Mouse (Mus musculus) retina, postnatal 1 day (tissue): ENCODE results near the gene Cadps2.

Source experiments
- DNase-seq: peaks from one replicate; pipeline ENCODE4 v3.0.0-alpha.2; 2012

Cadps2 gene

DNA sequence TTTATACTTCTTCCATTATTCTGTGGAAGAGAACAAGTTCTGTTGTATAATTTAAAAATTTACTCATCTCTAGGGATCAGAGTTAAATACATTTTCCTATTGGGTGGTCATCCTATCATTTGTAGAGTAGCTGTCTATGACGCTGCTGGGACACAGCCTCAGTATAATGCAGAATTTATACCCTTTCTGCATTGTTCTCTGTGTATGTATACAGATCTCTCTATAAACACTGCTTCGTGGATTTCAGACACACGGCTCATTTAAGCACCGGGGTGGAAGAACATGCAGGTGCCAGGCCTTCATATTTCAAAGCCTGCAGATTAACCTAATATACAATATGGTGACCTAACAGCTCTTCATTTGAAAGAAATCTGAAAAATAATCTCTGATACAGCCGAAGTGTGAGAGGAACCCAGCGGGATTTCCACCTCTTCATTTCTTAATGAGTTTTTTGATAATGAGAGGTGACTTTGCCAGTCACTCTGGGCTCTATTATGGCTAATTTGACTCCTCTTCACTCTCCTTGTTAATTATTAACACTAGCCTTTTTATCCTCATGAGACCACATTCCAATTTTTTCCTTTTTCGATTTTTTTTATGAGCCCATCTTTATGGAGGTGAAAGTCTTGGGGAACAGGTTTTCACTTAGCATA is 501.7 kb downstream of the Cadps2 start:
- DNase-seq = no peak

DNA sequence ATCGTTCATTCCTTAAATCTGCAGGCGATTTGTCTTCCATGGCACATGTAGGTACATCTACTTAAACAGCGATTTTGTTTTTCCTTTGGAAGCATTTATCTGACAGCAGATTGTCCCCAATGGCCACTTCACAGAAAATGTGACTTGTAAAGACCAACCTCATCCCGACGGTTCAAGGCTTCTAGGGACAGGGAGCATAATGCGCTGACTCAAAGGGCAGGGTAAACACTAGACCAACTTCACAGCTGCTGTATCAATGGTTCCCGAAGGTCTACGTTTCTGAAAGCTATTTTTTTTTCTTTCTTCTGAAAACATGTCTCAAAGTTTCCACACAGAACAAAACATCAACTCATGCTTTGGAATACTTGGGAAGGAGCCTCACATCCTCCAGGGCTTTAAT is 524.3 kb downstream of the Cadps2 start:
- no peak for DNase-seq

DNA sequence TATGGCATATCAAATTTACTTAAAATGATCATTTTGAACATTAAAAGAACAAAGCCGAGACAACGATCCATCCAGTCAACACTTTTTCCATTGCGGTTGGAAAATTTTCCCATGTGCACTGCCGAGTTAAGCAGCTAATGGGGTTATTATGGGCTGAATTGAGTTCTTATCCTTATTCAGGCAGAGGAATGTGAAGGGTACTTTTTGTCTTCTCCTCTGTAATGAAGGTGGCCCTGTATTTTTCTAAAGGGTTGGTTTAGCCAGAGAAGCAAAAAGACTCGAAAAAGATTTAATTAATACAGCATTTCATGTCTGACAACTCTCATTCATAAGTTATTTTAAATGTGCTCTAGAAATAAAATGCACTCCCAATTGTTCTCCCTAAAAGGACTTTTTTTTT is 524.9 kb downstream of the Cadps2 start:
- DNase-seq = no peak

- no peak for DNase-seq
These were observed 533.2 kb downstream of the Cadps2 start for GRCm38 (mm10) chr6:23306046-23306445.

DNA sequence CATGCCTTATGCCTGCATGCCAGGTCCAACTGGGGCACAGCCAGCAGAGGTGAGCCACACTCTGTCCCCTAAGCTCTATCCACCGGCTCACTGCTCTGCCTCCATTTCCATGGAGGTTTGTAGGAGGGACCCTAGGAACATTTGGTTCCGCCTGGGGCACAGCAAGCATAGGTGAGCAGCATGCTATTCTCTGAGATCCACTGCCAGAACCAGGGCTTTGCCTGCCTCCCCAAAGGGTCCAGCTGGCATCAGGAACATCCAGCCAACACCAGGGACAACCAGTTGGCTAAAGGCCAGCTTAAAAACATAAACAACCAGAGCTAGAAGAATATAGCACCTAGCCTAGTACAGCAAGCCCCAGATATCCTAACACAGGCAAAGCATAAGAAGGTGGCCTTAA is 540.6 kb downstream of the Cadps2 start:
- DNase-seq = no peak

- no peak for DNase-seq
These were observed 544.5 kb downstream of the Cadps2 start for GRCm38 (mm10) chr6:23294685-23295084.

- DNase-seq = no peak
These were observed 550.5 kb downstream of the Cadps2 start for GRCm38 (mm10) chr6:23288752-23289151.

- no peak for DNase-seq
These were observed 557.8 kb downstream of the Cadps2 start for GRCm38 (mm10) chr6:23281514-23281820.

DNA sequence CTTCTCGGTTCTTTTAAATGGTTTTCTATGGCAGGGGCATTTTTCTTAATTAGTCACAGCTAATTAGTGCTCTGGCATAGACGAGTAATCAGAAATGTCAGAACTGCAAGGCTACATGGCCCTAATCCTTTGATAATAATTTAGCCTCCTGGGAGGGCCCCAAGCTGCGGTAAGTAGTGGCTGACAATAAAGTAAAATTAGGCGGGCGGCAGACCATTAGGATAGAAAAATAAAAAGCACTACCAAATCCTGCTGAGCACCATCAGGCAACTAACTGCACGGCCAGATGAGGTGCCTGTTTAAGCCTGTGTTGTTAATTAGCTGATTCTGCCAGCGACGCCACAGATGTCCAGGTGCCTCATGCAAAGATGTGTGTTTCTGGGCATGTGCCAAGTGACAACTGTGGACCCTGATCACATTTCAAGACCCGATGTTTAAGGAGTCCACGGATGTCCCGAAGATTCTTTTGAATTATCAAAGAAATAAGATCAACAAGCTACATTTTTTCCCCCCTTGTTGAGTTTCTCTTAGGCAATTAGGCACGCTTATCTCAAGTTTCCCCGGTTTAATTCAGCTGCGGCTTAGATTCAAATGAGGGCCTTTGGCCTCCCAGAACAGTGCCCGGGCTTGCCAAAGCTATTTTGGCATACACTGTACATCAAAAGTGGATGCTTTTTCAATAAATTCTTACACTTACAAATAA is 558.3 kb downstream of the Cadps2 start:
- DNase-seq = peak; percentile 82

- no peak for DNase-seq
These were observed 565.7 kb downstream of the Cadps2 start for GRCm38 (mm10) chr6:23273483-23273882.

DNA sequence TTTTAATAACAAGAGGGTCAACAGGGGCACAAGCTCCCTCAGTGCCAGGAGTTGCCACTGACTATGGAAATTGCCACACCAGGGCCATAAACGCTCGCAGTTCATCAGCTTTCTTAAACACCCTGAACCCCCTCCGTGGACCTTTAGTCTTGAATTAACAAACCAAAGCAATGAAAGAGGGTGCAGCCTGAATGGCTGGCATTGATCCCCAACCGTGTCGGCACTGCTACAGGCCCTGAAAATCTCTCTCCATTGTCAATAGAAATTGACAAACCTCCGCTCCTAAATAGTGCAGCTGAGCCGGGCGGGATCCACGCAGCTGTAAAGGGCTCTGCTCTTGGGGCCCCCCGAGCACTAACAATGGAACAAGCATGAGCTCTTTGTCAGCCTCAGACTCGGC is 566.2 kb downstream of the Cadps2 start:
- DNase-seq = peak; percentile 62

DNA sequence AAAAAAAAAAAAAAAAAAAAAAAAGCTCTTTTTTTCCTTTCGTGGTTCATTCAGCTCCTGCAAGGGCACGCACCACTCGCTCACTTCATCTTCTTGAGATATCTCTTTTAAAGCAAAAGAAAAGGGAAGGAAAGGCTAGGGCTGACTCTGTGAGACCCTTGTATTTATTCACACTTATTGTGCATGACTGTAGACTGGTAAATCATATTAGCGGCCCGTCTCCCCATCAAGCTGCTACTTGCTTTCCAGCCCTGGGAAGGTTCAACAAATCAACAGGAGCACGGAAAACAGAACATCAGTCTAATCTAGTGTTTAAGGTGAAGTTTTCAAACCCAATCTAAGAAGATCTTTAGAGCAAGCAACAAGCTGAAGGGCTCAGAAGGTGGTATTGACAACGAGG is 566.7 kb downstream of the Cadps2 start:
- no peak for DNase-seq

- no peak for DNase-seq
These were observed 578.5 kb downstream of the Cadps2 start for GRCm38 (mm10) chr6:23260738-23261050.

DNA sequence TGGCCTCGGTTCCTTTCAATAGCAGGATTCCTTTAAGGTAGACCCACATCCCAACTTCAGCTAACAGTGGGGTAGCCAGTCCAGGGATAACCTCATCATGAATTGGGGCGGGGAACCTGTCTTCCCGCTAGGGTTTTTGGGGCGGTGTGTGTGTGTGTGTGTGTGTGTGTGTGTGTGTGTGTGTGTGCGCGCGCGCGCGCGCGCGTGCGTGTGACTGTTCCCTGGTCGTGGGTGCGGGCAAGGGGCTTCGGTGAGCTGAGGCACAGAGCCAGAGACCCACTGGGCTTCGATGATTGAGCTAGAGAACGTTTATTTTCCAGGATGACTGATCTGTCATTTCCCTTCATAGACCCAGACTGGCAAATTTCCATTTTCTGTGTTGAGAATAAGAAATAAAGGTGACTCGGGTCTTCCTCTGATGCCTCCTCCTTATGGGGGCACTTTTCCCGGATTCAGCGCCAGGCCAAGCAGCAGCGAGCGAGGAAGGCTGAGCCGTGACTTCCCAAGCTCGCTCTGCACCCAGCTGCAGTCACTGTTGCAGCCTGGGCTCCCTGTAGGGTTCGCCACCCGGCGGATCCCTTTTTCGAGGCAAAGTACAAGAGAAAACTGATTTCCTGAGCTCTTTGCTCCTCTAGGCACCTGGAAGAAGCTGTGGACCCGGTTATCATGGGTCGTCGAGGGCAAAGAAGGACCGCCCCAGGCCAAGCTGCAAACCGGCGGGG is 579.0 kb downstream of the Cadps2 start:
- DNase-seq = peak; percentile 48

DNA sequence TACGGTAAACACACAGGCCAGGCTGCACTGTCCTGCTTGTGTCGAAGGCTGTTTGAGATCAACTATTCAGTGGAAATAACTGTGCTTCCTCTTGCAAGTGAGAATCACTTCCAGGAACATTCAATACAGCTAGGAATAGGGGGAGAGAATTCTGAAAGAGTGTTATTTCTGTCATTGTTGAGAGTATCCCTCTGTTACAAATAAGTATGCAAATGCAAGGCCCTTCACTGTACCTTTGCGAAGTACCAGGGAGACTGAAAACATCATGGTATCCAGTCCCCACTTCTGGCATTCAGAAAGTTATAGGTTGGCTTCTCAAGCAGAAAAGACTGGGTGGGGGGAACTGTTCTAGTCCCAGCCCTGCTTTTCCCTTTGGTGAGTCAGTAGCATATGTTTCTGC is 581.2 kb downstream of the Cadps2 start:
- DNase-seq = no peak

GRCm38 (mm10) chr6:23255161-23255560 is 584.1 kb downstream of the Cadps2 start:
- no peak for DNase-seq

DNA sequence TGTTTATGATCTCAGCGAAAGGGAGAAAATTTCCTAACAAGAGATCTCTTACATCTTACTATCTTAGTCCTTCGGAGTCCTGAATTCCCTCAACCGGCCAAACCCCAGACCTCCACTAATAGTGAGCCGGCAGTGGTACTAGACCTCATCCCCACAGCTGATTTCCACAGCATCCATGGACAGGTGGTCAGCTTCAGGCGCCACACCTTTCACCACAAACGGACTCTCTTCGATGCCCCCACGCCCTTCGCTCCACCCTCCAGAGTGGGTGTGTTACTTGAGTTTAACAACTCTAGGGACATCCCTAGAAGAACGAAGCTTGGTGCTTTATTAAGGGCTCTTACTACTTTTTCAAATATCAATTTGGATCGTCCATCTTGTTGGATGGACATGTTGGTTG is 584.6 kb downstream of the Cadps2 start:
- peak; percentile 18 for DNase-seq

DNA sequence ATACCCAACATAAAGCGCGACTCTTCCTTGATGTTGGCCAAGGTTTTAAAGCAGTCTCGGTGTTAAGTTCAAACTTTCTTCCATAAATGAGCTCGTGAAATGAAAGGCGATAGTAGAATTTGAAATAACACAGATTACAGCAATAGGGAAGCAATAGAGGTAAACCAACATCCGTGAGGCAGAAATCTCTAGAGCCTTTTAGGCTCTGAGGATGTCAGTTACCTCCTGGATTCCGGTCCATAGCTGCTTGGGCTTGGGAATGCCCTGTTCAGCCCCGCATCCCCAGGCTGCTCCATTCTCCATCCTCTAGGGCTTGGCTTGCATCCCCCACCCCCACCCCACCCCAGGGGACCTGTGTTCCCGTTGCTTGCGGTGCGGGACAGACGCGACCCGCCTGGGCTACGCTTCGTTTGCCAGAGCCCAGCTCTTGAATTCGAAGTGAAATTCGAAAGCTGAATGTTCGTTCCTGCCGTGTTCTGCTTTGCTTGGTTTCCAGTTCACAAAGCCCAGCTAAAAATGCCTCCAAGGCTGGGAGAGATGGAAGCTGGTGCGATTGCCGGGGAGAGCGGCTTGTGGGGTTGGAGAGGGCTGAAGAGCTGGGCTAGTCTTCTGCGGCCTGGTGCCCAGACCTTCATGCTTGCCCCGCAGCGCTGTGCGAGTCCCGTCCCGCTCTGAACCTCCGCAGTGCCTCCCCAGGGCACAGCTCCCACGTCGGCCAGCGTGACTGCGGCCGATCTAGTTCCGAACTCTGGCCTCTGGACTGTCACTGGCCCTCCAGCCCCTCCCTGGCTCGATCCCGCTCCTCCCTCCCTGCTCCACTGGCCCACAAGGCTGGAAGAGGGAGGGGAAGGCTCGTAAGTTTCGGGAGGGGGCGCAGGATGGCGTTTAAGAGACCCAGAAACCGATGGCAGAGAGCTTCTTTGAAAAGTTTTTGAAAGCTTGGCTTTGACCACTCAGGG is 585.6 kb downstream of the Cadps2 start:
- DNase-seq = peak; percentile 56

DNA sequence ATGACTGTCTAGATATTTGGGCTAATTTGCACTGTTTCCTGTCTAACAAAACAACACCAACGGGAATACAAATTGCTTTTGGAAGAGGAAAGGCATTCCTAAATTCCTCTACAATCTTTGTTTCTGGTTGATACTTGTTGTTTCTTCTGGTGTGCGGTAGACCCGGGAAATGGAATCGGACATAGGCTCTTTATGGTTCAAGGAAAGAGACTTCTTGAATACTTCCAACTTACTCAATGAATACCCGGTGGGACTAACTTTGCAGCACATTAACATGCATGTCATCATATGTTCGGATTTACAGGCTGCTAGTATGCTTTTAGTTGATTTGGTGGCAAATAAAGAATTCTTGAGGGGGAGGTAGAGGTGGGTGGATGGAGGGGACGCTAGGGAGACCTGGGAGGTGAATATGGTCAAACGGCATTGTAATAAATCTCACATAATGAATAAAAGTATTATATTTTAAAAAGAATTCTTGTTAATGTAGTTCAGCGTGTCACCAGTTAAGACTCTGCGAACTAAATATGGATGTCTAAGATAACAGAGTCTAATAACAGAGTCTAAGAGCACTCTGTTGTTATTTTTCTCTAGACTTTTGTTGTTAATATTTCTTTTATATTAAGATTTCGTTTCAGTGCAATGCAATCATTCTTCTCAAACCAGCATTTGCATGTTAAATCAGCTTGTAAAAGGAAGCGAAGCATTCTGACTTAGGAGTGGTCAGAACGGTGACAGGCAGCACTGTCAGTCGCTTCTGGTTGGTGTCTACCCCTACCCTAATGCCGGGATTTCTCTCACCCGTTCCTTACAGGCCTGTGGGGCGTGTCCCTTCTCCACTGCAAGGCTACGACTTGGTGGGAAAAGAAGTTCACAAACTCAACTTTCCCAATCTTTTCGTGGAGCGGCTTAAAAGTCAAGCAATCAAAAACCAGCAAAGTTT is 586.8 kb downstream of the Cadps2 start:
- DNase-seq = peak; percentile 58

- DNase-seq = no peak
These were observed 587.8 kb downstream of the Cadps2 start for GRCm38 (mm10) chr6:23251431-23251830.

GRCm38 (mm10) chr6:23250288-23250955 is 588.8 kb downstream of the Cadps2 start:
- DNase-seq = peak; percentile 27
